Mouse (Mus musculus) heart, postnatal 0 days (tissue): ENCODE results near the gene Mctp1. TPM values are rescaled to one million over a fixed set of nuclear protein-coding genes. Genes with fewer than 3 reads are reported as not detected.
"Not testable (repeated sequence)": the region's sequence is repeated elsewhere in the genome, so short reads cannot be mapped to it uniquely, and the experiment has no call there.

Experiments
- ATAC-seq: fragments of 200-750 bp; cut with Nextera tagmentation; 2 replicates; pipeline ENCODE4 v1.8.0; 2017; ENCODE audit warnings: low read depth, moderate number of reproducible peaks, moderate library complexity; ENCODE audit not compliant: insufficient read depth
- DNase-seq: peaks from one replicate; pipeline ENCODE4 v3.0.0-alpha.2; 2016; ENCODE audit warnings: low spot score
- H3K27ac ChIP-seq: fragments of 300-500 bp; sonication (generic); 2 replicates; pipeline ENCODE4 v1.5.1; 2014; ENCODE audit warnings: low read depth, mild to moderate bottlenecking
- H3K27me3 ChIP-seq: fragments of 300-500 bp; sonication (generic); 2 replicates; pipeline ENCODE4 v1.6.1; 2014; ENCODE audit warnings: low read length, mixed read lengths; ENCODE audit not compliant: control insufficient read depth, insufficient read depth
- H3K36me3 ChIP-seq: fragments of 300-500 bp; sonication (generic); replicated peaks from 2 replicates; pipeline ENCODE4 v1.6.1; 2014; ENCODE audit warnings: low read length, mixed read lengths; ENCODE audit not compliant: control insufficient read depth, insufficient read depth
- H3K4me1 ChIP-seq: fragments of 300-500 bp; sonication (generic); 2 replicates; pipeline ENCODE4 v1.6.1; 2014; ENCODE audit warnings: antibody characterized with exemption; ENCODE audit not compliant: control insufficient read depth, insufficient read depth
- H3K4me2 ChIP-seq: fragments of 300-500 bp; sonication (generic); 2 replicates; pipeline ENCODE4 v1.6.1; 2014; ENCODE audit warnings: low read depth, mild to moderate bottlenecking, low read length, moderate library complexity
- H3K4me3 ChIP-seq: fragments of 300-500 bp; sonication (generic); 2 replicates; pipeline ENCODE4 v1.5.1; 2014; ENCODE audit warnings: low read depth, low read length
- H3K9ac ChIP-seq: fragments of 300-500 bp; sonication (generic); replicated peaks from 2 replicates; pipeline ENCODE4 v1.6.1; 2014; ENCODE audit warnings: low read depth, low read length, mixed read lengths
- H3K9me3 ChIP-seq: fragments of 300-500 bp; sonication (generic); replicated peaks from 2 replicates; pipeline ENCODE4 v1.6.1; 2016; ENCODE audit warnings: low read length; ENCODE audit not compliant: control insufficient read depth
- CTCF ChIP-seq: IDR thresholded peaks from 2 replicates; pipeline ENCODE4 v1.5.1; 2016; ENCODE audit warnings: antibody characterized with exemption, control low read depth, low read depth
- EP300 ChIP-seq: IDR thresholded peaks from 2 replicates; pipeline ENCODE4 v1.6.1; 2016; ENCODE audit warnings: antibody characterized with exemption, low read depth
- WGBS: fragments of 180-500 bp; shearing (Covaris S2); extraction: QIAGEN DNeasy Blood & Tissue Kit; methylation state at CpG from one replicate; pipeline ENCODE4 v1.1.7; 2014; 5-methylcytosine and 5-hydroxymethylcytosine counted together
- polyA plus RNA-seq: library from polyadenylated mRNA; unstranded; fragments of >200 nt; fragmentation: Nextera tagmentation; extraction: Ambion mirVana; gene quantifications from 2 replicates; pipeline ENCODE4 v1.2.1, GENCODE M21; 2015
- total RNA-seq: library from RNA; depleted of rRNA; stranded (reverse); fragments of >200 nt; gene quantifications from 2 replicates; pipeline ENCODE4 v1.2.3, GENCODE M21; 2014; ENCODE audit warnings: low replicate concordance

Gene Mctp1
- total and polyA plus RNA-seq, 2 experiments from 2014 or later = 0.34 TPM; not detected in 1

DNA sequence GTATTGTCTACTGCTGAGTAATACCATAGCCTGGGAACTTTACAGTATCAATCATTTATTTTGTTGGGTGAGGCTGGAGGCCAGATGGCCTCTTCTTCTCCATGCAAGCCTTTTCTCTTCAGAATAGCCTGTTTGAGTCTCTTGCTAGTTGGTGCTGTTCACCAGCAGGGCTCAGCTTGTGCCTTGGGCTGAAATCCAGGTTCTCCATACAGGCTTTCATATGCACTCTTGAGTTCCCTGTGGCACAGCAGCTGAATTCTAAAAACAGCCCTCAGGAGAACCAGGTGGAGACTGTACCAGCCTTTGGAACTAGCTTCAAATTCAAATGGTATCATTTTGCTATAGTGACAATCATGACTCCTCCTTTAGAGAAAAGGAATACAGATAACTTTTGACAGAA is 179.7 kb downstream of the Mctp1 start:
- Histone ChIP-seq H3K27ac (no peak overlapping the region), H3K4me2 (no peak overlapping the region), H3K4me3 (no peak overlapping the region), H3K27me3 (no peaks in the 10 kb centered on the region), H3K9ac (no peak overlapping the region), H3K9me3 (no peaks in the 10 kb centered on the region), H3K36me3 (no peaks in the 10 kb centered on the region), H3K4me1 (no peaks in the 10 kb centered on the region)
- DNase-seq = no peak
- TF ChIP-seq EP300 = no peak
- no peak for TF ChIP-seq CTCF
- ATAC-seq = no peak

DNA sequence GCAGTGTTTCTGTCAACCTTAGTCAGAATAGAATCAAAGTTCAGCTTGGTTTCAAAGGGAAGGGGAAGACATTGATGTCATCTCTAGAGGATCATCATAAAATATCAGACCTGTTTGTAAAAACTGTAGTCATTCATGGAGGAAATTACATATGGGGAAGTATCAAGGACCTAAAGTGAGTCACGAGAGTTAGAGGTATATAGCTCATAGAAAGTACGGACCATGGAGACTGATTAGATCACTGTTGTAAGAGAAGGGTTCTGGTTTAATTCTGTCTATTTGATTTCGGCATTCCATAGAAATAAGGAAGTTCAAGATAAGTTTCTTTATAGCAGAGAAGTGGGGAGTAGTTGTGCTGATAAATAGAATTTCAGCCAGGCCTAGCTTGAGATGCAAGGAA is 181.7 kb downstream of the Mctp1 start:
- Histone ChIP-seq H3K27me3 (no peaks in the 10 kb centered on the region), H3K36me3 (no peaks in the 10 kb centered on the region), H3K4me2 (no peak overlapping the region), H3K27ac (no peak overlapping the region), H3K4me3 (no peak overlapping the region), H3K9ac (no peak overlapping the region), H3K9me3 (no peaks in the 10 kb centered on the region), H3K4me1 (no peaks in the 10 kb centered on the region)
- TF ChIP-seq CTCF = no peak
- TF ChIP-seq EP300 = no peak
- no peak for ATAC-seq
- WGBS = 72% methylated on average over 3 of the region's 3 CpGs
- no peak for DNase-seq

DNA sequence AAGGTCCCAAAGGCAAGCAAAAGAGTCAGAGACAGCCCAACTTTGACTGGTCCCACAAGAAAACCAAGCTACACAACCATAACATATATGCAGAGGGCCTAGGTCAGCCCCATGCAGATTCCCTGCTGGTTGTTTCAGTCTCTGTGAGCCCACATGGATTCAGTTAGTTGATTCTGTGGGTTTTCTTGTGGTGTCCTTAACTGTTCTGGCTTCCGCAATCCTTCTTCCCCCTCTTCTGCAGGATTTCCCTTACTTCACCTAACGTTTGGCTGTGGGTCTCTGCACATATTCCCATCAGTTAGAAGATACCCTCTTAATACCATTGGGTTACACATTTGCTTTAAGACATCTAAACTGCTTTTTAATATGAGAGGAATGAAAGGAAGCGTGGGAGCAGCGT is 183.1 kb downstream of the Mctp1 start:
- WGBS = 80% methylated on average over 4 of the region's 4 CpGs
- Histone ChIP-seq H3K9me3 (no peaks in the 10 kb centered on the region), H3K4me2 (no peak overlapping the region), H3K4me1 (no peaks in the 10 kb centered on the region), H3K27me3 (no peaks in the 10 kb centered on the region), H3K27ac (no peak overlapping the region), H3K9ac (no peak overlapping the region), H3K4me3 (no peak overlapping the region), H3K36me3 (no peaks in the 10 kb centered on the region)
- ATAC-seq (no peak), DNase-seq (no peak)
- TF ChIP-seq EP300 (no peak), CTCF (no peak)

- H3K27ac ChIP-seq = no peak overlapping the region
- H3K27me3 ChIP-seq = no peaks in the 10 kb centered on the region
- no peak overlapping the region for H3K9ac ChIP-seq
- no peak overlapping the region for H3K4me3 ChIP-seq
- ATAC-seq (no peak), DNase-seq (no peak)
- 52% methylated on average over 2 of the region's 2 CpGs for WGBS
- no peak overlapping the region for H3K4me2 ChIP-seq
- H3K4me1 ChIP-seq = no peaks in the 10 kb centered on the region
- no peaks in the 10 kb centered on the region for H3K36me3 ChIP-seq
- no peaks in the 10 kb centered on the region for H3K9me3 ChIP-seq
- TF ChIP-seq CTCF (no peak), EP300 (no peak)
Observed at GRCm38 (mm10) chr13:76568569-76569211, 184.4 kb downstream of the Mctp1 start.

DNA sequence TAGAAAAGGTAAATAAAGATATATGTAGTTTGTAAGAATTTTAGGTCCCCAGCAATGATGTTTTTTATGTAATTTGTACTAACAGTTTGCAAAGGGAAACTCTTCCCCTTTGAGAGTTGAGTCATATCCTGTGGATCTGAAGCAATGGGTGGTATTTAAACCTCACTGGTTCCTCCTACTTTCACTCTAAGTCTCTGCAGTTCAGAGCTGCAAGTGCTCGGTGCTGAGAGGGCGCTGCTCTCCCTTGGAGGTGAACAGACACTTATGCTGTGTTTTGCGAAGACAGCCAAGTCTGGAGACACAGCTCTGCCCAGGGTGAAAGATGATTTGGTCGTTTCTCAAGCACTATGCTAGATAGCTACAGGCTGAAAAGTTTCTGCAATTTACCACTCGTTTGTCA is 195.1 kb downstream of the Mctp1 start:
- Histone ChIP-seq H3K4me3 (no peak overlapping the region), H3K27ac (no peak overlapping the region), H3K4me2 (no peak overlapping the region), H3K9ac (no peak overlapping the region), H3K36me3 (no peaks in the 10 kb centered on the region), H3K4me1 (no peaks in the 10 kb centered on the region), H3K27me3 (no peaks in the 10 kb centered on the region), H3K9me3 (no peaks in the 10 kb centered on the region)
- TF ChIP-seq EP300 (no peak), CTCF (no peak)
- no peak for DNase-seq
- WGBS = 19% methylated on average over 5 of the region's 5 CpGs
- no peak for ATAC-seq

DNA sequence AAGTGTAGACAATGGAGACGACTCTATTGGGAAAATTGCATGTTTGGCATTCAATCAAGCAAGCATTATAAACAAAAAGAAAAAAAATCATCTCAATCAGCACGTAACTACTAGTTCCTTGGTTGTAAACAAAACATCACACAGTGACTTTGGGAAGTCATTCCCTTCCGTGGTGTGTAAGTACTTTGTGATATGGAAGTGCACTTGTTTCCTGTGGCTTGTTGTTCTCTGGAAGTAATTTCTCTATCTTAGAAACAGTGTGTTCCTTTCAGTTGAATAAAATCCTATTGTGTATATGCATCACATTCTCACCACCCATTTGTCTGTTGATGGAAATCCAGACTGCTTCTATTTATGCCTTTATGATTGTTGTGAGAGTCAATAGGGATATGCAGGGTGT is 201.1 kb downstream of the Mctp1 start:
- Histone ChIP-seq H3K4me3 (no peak overlapping the region), H3K4me1 (no peaks in the 10 kb centered on the region), H3K9ac (no peak overlapping the region), H3K27me3 (no peaks in the 10 kb centered on the region), H3K9me3 (no peaks in the 10 kb centered on the region), H3K36me3 (no peaks in the 10 kb centered on the region), H3K4me2 (no peak overlapping the region), H3K27ac (no peak overlapping the region)
- ATAC-seq (no peak), DNase-seq (no peak)
- TF ChIP-seq EP300 = no peak
- no peak for TF ChIP-seq CTCF
- 42% methylated on average over 3 of the region's 3 CpGs for WGBS

GRCm38 (mm10) chr13:76590709-76591108 is 206.4 kb downstream of the Mctp1 start:
- not testable (repeated sequence) for H3K4me3 ChIP-seq, H3K36me3 ChIP-seq, H3K9ac ChIP-seq, H3K27ac ChIP-seq, H3K4me1 ChIP-seq, H3K27me3 ChIP-seq, H3K4me2 ChIP-seq, DNase-seq, H3K9me3 ChIP-seq, ATAC-seq
- WGBS = 85% methylated on average over 11 of the region's 11 CpGs
